Comparison of ENCODE assay signal across 23 mouse cellular contexts in genomic region chr14:76084188-76084587, GRCm38 (mm10). TPM values are rescaled to one million over a fixed set of nuclear protein-coding genes. Genes with fewer than 3 reads are reported as not detected.
A peak's percentile ranks its signal among the peaks of the same experiment; 100 is the strongest.
DNase-seq lines count a peak whose midpoint lies in the region; ATAC-seq and TF ChIP-seq lines count a peak whose summit lies in the region.
"Had no signal": no experiment of that assay in that cellular context is flagged by ENCODE, and none has a peak within 500 bp of the region (broad histone marks: within the 10 kb centered on the region; RNA-seq: fewer than 3 reads in every experiment).

No protein-coding gene starts in this region.

- TF ChIP-seq POLR2A in heart, adult 2 months (IDR thresholded peaks at IDR 0.05; ENCODE audit: insufficient read depth, low read depth, low read length), result no peak

- TF ChIP-seq CTCF in heart, adult 2 months (IDR thresholded peaks at IDR 0.05), result no peak

- 54% methylated on average over 3 of the region's 3 CpGs for WGBS in heart, embryonic 13.5 days
- WGBS in heart, adult 2 months, result 28% methylated on average over 3 of the region's 3 CpGs
- 91% methylated on average over 3 of the region's 3 CpGs for WGBS in limb, embryonic 10.5 days

- H3K27ac ChIP-seq in heart, embryonic 13.5 days (replicated peaks), result no peak overlapping the region; the same call in 1 of the 2 replicates
- no peak overlapping the region for H3K27ac ChIP-seq in heart, adult 2 months
- peak overlapping the region; percentile 59; the same call in 1 of the 2 replicates for H3K27ac ChIP-seq in limb, embryonic 10.5 days
- H3K27ac ChIP-seq: embryonic facial prominence, embryonic 15.5 days; midbrain, embryonic 10.5 days had no signal

- no peak for TF ChIP-seq EP300 in heart, adult 2 months (IDR thresholded peaks at IDR 0.05; ENCODE audit: insufficient read depth, low read depth, low read length)

- no peaks in the 10 kb centered on the region for H3K27me3 ChIP-seq in heart, embryonic 13.5 days (replicated peaks)
- no peaks in the 10 kb centered on the region for H3K27me3 ChIP-seq in heart, adult 2 months (ENCODE audit: control insufficient read depth, insufficient read depth, low read length)
- no peaks in the 10 kb centered on the region for H3K27me3 ChIP-seq in limb, embryonic 10.5 days (ENCODE audit: low read depth, poor library complexity, severe bottlenecking)
- H3K27me3 ChIP-seq: embryonic facial prominence, embryonic 15.5 days had no signal

- no peaks in the 10 kb centered on the region for H3K9me3 ChIP-seq in heart, embryonic 13.5 days
- no peaks in the 10 kb centered on the region for H3K9me3 ChIP-seq in limb, embryonic 10.5 days (replicated peaks)
- H3K9me3 ChIP-seq: embryonic facial prominence, embryonic 15.5 days; midbrain, embryonic 10.5 days had no signal

- no peaks in the 10 kb centered on the region for H3K79me2 ChIP-seq in heart, adult 2 months (replicated peaks; ENCODE audit: control insufficient read depth, insufficient read depth, low read length)

- no peak for ATAC-seq in heart, embryonic 13.5 days (ENCODE audit: extremely low read depth, insufficient number of reproducible peaks, low FRiP score, low TSS enrichment)
- ATAC-seq: hindbrain, embryonic 16.5 days had no signal

- intact Hi-C loops in heart, adult 2 months (cut with DNase I), result no loop called here

- H3K36me3 ChIP-seq in heart, embryonic 13.5 days, result peaks cover 11% of the 10 kb centered on the region
- no peaks in the 10 kb centered on the region for H3K36me3 ChIP-seq in heart, adult 2 months (ENCODE audit: control insufficient read depth, insufficient read depth, low read length)
- peaks cover 5% of the 10 kb centered on the region for H3K36me3 ChIP-seq in limb, embryonic 10.5 days

- H3K9ac ChIP-seq in heart, embryonic 13.5 days, result 0 out of 2 replicates have a peak overlapping the region, but pooled peaks have one; percentile 37
- H3K9ac ChIP-seq in heart, adult 2 months (ENCODE audit: low read depth, low read length), result no peak overlapping the region
- H3K9ac ChIP-seq: embryonic facial prominence, embryonic 15.5 days had no signal

- peaks cover 6% of the 10 kb centered on the region; the same call in 1 of the 2 replicates for H3K4me1 ChIP-seq in heart, embryonic 13.5 days
- no peaks in the 10 kb centered on the region for H3K4me1 ChIP-seq in heart, adult 2 months (ENCODE audit: control insufficient read depth, insufficient read depth, low read length)
- peaks cover 5% of the 10 kb centered on the region; the same call in 1 of the 2 replicates for H3K4me1 ChIP-seq in limb, embryonic 10.5 days
- H3K4me1 ChIP-seq: embryonic facial prominence, embryonic 15.5 days; midbrain, embryonic 10.5 days had no signal

- H3K4me3 ChIP-seq in heart, embryonic 13.5 days, result no peak overlapping the region
- no peak overlapping the region for H3K4me3 ChIP-seq in heart, adult 2 months
- no peak overlapping the region for H3K4me3 ChIP-seq in limb, embryonic 10.5 days
- H3K4me3 ChIP-seq: embryonic facial prominence, embryonic 15.5 days; midbrain, embryonic 10.5 days had no signal

- H3K4me2 ChIP-seq in heart, embryonic 13.5 days, result no peak overlapping the region
- H3K4me2 ChIP-seq: embryonic facial prominence, embryonic 15.5 days; liver, embryonic 11.5 days had no signal

- no peak for DNase-seq in heart, adult 2 months
- DNase-seq in urinary bladder, postnatal 25 days (ENCODE audit: low spot score), result peak; percentile 13
- DNase-seq in urinary bladder, postnatal 10 days (ENCODE audit: low spot score), result no peak
- DNase-seq in limb, embryonic 10.5 days (ENCODE audit: low spot score), result no peak
- no peak for DNase-seq in ovary, postnatal 10 days (ENCODE audit: low spot score)
- DNase-seq in spleen, postnatal 36 days (ENCODE audit: low spot score in 2 of 2), result no peak
- DNase-seq: adrenal gland, postnatal 14 days; cerebellum, adult 11 months; cerebellum, postnatal 25 days; embryo, embryonic 11 days; heart, postnatal 4 days; kidney, adult 18-20 months; kidney, postnatal 14 days; lung, adult 18-20 months; lung, postnatal 14 days; retina, postnatal 1 day; right cerebral cortex, postnatal 4 days; thymus, postnatal 25 days had no signal

RNA-seq across cellular contexts. Expression of gene Gpalpp1, which starts 26.4 kb away (rescaled TPM):
- 8.8 and 9.5 TPM in 2 replicates for polyA plus RNA-seq in heart, embryonic 13.5 days (2015; fragmentation: Nextera tagmentation; extraction: Ambion mirVana)
- total RNA-seq in heart, adult 2 months (2021), result 10 to 100 TPM; 11.2 to 11.3 TPM
- polyA plus RNA-seq in heart, adult 2 months (2012; rRNA removed), result 3.2 and 6.6 TPM in 2 replicates
- 13.8 and 15.1 TPM in 2 replicates for polyA plus RNA-seq in limb, embryonic 10.5 days (2016; fragmentation: Nextera tagmentation; extraction: Ambion mirVana)

RNA-seq across cellular contexts. Expression of gene Nufip1, which starts 26.5 kb away (rescaled TPM):
- polyA plus RNA-seq in heart, embryonic 13.5 days (2015; fragmentation: Nextera tagmentation; extraction: Ambion mirVana), result 9.7 and 10.5 TPM in 2 replicates
- 1 to 10 TPM; 3.0 to 3.1 TPM for total RNA-seq in heart, adult 2 months (2021)
- polyA plus RNA-seq in heart, adult 2 months (2012; rRNA removed), result 1.5 and 1.8 TPM in 2 replicates
- 21.8 and 22.3 TPM in 2 replicates for polyA plus RNA-seq in limb, embryonic 10.5 days (2016; fragmentation: Nextera tagmentation; extraction: Ambion mirVana)
